Mouse (Mus musculus): ENCODE measurements around the gene Bbs7.
A peak's percentile ranks its signal among the peaks of the same experiment; 100 is the strongest.
"Not testable (repeated sequence)": the region's sequence is repeated elsewhere in the genome, so short reads cannot be mapped to it uniquely, and the experiment has no call there.

The Bbs7 gene

DNA sequence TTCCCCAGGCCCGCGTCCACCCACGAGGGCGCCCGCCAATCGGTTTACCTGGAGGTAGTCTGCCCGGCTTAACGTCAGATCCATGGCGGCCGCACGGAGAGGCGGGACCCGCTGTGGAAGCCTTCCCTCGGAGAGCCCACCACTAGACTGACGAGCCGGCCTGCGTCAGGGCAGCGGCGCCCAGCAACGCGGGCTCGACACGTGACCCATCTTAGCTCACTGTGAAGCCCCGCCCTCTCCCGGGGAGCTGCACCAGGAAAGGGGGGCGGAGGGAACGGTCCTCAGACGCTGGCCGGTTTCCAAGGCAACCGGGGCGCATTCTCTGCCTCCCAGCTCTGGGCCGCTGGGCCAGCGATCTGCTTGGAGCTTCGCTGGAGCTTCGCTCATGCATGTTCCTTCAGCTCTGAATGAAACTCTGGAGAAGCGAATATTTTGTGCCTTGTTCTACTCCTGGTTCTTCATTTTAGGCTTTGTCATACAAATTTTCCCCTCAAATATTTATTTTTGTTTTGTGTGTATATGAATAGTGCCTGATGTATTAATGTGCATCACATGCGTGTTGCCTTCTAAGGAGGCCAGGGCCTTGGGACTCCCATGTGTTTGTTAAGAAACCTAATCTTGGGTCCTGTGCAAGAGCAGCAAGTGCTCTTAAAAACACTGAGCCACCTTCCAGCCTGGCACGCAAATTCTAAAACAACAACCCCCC is at the start of gene Bbs7:
TSS of gene Bbs7 (minus strand) at position 276 of the 706 bp plus-strand sequence.
- DNase-seq = peak; percentile 100

DNA sequence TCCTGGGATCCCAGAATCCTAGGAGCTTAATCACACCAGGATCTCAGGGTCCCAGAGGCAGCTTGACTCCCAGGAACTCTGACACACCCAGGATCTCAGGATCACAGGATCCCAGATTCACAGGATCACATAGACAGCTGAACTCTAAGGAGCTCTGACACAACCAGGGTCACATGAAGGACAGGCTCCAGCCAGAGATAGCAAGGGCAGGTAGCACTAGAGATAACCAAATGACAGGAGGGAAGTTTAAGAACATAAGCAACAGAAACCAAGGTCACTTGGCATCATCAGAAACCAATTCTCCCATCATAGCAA is 31.9 kb upstream of the Bbs7 start:
- not testable (repeated sequence) for DNase-seq

DNA sequence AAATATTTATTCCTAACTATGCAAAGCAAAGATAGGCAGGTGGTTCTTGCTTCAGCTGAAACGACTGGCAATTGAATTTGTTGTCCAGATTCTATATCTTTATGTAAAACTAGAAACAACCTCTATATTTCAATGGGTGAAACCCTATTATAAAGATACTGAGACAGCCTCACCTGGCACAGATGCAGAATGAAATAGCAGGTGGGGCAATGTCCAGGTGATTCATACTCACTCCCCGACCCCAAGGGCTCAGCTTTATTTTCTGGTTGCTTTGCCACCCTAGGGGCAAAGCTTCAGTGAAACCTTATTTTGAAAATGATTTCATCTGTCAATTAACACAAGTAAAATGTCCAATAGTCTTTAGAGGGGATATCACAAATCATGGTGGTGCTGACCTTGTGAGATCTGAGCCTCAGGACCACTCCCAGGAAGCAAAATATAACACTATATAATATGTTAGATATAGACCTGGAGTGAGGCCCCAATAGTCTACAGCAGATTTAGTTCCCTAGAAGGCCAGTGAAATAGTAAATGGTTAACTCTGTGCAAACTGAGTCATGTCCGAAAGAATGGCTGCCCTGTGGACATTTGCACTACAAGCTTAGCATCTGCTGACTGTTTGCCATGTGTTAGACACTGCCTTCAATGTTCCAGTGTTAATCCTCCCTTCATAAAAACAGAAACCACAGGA is 31.4 kb upstream of the Bbs7 start:
- DNase-seq = no peak

DNA sequence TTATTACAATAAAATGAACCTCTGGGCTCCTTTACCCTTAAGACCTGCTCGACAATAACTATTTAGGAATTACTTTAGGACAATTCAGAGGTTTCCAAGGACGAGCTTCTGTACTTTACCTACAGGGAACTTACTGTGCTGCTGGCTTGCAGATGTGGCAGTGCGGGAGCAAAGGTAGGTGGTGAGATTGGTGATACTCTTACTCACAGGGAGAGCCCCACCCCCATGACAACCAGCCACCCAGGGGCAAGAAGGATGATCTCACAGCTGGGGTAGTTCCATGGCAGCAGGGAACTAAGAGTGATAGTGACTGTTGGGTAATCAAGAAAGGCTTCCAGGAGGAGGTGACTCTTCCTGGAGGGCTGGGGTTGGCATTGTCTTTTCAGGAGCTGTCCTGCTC is 30.1 kb upstream of the Bbs7 start:
- no peak for DNase-seq

DNA sequence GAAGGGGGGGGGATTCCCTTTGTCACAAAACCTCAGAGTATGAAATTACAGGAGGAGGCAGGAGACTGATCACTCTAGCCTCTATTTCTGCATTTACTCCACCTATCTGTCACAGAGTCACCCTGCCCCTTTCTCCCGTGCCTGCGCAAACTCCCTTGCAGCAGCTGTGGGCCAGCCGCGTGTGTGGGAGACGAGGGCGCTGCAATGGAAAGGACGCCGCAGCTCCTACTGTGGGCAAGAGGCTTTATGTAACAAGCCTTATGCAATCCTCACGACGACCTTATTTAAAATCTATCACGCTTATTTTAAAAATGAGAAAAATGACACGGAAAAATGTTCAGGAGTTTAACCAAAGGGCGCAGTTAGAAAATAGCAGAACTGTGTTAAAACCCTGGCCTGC is 29.5 kb upstream of the Bbs7 start:
- DNase-seq = no peak

DNA sequence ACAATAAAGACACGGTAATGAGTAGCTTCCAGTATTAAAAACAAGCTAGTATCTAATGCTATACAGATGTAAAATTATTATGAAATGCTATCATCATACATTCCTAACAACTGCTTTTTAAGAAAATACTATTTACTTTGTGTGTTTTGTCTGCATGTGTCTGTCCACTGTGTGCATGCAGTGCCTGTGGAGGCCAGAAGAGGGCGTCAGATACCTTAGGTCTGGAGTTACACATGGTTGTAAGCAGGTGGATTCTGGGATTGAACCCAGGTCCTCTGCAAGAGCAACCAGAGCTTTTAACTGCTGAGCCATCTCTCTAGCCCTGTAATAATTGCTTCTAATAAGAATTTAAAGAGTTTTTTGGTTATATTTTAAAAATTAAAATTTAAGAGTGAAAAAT is 27.5 kb upstream of the Bbs7 start:
- no peak for DNase-seq

DNA sequence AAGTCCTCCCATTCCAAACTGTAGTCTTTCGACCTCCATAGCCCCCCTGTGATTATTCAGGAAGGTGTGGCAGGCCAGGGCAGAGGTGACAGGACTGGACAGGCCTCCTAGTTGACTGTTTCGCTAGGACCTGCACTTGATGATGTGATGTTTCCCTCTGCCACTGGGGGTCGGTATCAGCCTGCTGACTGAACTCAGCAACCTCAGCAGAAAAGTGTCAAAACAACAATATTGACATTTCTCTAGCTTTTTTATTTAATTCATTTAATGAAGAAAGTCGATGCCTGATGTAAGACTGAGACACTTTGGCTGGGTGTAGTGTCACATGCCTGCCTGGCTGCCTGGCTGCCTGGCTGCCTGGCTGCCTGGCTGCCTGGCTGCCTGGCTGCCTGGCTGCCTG is 22.2 kb upstream of the Bbs7 start:
- peak; percentile 54 for DNase-seq

- no peak for DNase-seq
Observed at GRCm38 (mm10) chr3:36626803-36627202, 13.5 kb upstream of the Bbs7 start.

DNA sequence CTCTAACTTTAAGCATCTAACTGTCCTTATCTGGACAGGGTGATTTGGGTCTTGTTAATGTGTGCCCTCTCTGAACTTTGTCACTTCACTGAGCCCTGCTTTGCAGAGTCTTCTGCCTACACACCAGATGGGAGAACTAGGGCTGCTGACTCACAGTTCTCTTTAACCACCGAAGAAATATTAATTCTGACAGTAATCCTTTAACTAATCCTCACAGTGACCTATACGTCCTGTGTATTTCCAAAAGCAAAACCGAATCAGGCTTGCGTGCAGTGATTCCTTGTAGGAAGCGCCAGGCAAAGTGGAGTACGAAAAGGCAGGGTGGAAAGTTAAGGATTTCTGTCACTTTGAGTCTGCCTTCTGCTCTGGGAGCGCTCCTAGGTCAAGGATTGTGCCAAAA is 4.9 kb upstream of the Bbs7 start:
- no peak for DNase-seq

GRCm38 (mm10) chr3:36613908-36614255 is 605 bp upstream of the Bbs7 start:
- no peak for DNase-seq

DNA sequence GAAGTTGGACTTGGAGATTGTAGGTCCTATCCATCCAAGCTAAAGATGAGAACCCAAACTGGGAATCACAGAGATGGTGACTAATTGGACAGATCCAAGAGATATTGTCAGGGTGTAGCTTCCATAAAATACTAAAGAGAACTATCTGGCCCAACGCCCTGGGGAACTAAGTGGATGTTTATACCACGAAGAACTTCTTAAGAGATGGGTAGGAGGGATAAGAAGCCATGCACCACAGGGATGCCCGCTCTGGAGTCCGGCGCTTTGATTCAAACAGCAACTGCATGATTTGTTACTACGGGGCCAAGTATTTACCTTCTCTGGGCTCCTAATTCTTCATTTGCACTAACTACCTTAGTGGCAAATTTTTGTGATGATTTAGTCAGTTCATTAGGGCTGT is 590 bp downstream of the Bbs7 start:
- DNase-seq = no peak

DNA sequence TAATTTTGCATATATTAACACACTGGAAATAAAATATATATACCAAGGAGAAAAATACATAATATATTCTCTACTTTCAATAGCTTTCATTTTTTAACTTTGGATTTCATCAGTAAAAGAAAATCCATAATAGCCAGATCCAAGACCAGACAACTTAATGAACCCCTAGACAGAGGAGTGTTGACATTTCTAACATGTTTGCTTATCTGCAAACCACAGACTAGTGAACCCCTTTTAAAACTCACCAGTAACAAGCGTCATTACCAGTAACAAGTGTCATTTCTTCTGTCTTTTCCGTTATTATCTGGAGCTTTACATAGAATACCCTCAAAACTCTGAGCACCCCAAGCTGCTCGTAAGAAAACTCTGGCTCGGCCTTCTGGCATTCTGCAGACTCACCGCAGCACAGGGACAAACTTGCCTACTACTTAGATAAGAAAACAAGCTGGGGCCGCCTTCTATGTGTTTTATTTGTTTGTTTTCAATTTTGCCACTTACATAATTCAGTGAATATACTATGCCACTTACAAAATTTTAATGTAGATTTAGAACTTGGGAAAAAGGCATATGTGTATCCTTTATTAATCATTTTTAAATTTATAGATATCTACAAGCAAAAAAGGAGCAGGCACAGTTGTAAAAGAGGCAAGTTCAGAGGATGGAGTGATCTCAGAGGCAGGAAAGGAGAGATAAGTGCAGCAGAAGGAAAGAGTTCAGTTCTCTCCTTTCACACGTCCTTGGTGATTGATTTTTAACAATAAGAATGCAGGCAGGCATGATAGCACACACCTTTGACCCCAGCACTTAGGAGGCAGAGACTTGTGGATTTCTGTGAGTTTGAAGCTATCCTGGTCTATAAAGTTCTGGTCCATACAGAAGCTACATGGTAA is 7.1 kb downstream of the Bbs7 start:
- no peak for DNase-seq

DNA sequence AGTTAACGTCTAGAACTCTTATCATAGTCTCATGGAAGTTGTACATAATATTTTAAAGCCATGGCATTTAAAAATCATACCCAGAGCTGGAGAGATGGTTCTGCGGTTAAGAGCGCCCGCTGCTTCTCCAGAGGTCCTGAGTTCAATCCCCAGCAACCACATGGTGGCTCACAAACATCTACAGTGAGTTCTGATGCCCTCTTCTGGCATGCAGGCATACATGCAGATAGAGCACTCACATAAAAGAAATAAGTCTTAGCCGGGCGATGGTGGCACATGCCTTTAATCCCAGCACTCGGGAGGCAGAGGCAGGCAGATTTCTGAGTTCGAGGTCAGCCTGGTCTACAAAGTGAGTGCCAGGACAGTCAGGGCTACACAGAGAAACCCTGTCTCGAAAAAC is 13.5 kb downstream of the Bbs7 start:
- DNase-seq = not testable (repeated sequence)

DNA sequence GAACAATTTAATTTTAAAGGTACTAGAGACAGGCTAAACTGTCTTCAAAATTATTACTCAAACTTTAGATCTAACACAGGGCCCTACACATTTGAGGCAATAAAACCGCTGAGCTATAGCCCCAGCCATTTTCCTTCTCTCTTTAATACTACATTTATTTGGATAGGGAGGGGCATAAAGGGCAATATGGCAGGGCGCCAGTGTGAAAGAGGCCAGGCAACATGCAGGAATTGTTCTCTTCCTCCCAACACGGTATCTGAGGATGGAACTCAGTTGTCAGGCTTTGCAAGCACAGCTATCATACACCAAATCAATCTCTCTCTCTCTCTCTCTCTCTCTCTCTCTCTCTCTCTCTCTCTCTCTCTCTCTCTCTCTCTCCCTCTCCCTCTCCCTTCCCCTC is 14.5 kb downstream of the Bbs7 start:
- DNase-seq = no peak

- peak; percentile 98 for DNase-seq
Observed at GRCm38 (mm10) chr3:36571827-36572378, 41.4 kb downstream of the Bbs7 start, which contains the start of gene Ccna2. Gene Ccna2 (minus strand): TSS chr3:36572150.

GRCm38 (mm10) chr3:36571361-36571826 is 41.9 kb downstream of the Bbs7 start:
- DNase-seq = no peak

DNA sequence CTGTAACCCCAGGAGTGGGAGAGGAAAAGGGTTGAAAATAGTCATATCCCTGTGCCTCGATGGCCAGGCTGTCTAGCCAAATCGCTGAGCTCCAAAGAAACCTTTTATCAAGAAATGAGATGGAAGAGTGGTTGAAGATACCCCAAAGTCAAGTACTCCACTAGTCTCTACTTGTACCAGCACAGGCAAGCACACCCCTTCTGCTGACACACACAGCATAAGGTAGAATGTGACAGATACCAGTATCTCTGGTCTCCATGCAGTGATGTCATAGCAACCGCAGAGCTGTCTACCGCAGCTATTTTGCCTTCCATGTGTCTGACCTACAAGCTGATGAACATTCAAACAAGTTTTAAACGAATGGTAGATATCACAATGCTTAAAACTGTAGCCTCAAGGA is 43.4 kb downstream of the Bbs7 start:
- DNase-seq = no peak

GRCm38 (mm10) chr3:36563666-36564065 is 49.6 kb downstream of the Bbs7 start:
- DNase-seq = no peak

DNA sequence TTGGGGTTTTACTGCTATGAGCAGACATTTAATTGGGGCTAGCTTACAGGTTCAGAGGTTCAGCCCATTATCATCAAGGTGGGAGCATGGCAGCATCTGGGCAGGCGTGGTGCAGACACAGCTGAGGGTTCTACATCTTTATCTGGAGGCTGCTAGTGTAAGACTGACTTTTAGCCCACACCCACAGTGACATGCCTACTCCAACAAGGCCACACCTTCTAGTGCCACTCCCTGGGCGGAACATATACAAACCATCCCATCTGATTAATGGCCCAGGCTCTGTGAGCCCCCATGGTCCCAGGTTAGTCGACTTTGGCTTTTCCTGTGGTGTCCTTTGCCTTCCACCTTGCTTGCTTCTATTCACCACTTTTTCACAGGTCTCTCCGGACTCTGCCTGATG is 53.7 kb downstream of the Bbs7 start:
- DNase-seq = no peak

DNA sequence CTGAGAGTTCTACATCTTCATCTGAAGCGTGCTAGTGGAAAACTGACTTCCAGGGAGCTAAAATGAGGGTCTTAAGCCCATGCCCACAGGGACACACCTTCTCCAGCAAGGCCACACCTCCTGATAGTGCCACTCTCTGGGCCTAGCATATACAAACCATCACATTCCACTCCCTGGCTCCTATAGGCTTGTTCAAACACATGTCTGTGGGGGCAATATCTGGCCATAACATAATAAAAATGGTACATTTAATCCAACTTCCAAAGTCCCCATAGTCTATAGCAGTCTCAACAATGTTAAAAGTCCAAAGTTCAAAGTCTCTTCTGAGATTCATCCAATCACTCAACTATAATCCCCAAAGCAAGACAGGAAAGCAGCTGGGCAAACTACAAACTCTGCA is 55.7 kb downstream of the Bbs7 start:
- DNase-seq = no peak

- peak; percentile 93 for DNase-seq
Observed at GRCm38 (mm10) chr3:36552406-36553047, 60.8 kb downstream of the Bbs7 start, which contains the start of gene Exosc9. Gene Exosc9 (plus strand): TSS chr3:36552606.

- DNase-seq = no peak
Observed at GRCm38 (mm10) chr3:36551851-36552384, 61.4 kb downstream of the Bbs7 start.

GRCm38 (mm10) chr3:36551343-36551742 is 61.9 kb downstream of the Bbs7 start:
- peak; percentile 68 for DNase-seq

All from embryo, embryonic 11 days (tissue).